Mouse (Mus musculus) liver, postnatal 0 days (tissue): ENCODE results near the gene Ifi47.

ENCODE experiments used
- CTCF ChIP-seq: sonication (generic); IDR thresholded peaks from 2 replicates; pipeline ENCODE4 v1.5.1; 2016; ENCODE audit warnings: antibody characterized with exemption, low read depth
- EP300 ChIP-seq: IDR thresholded peaks from 2 replicates; pipeline ENCODE4 v1.6.1; 2016; ENCODE audit warnings: antibody characterized with exemption, low read depth, mild to moderate bottlenecking

DNA sequence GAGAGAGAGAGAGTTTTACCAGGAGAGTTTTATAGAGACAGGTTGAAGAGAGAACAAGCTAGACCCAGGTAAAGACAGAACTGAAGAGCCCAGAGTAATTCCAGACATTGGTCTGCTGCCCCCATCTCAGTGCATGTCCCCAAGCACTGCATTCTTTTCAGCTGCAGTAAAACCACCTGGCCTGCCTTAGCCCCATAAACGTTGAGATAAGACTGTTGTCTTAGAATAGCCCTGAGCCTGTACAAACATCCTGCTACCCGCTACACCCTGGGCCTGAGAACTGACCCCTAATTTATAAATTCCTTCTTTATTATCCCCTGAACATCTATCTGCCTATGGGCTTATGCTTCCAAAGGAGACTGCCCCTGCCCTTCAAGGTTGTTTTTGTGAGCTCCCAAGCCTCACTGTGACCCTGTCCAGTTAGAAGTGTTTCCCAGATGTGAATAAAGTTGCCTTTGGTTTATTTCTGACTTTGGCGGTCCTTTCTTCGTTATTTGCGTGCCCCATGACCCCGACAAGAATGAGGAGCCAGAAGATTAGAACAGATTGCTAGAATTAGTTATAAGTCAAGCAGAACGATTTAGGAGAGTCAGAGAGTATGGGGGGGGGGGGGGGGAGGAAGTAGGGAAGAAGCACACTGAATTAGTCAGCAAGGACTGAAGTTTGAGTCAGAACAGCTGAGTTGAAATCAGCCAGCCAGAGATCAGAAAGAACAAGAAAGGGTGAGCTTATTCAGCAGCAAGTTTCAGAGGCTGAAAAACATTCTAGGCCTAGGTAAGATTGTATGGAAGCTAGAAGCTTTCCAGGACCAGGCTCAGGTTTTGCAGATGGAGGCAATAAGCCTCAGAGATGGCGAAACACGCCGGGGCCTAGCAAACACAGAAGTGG is 31.5 kb downstream of the Ifi47 start:
- TF ChIP-seq CTCF (no peak), EP300 (no peak)
